Mouse (Mus musculus): ENCODE data around the gene Dusp2. TPM values are rescaled to one million over a fixed set of nuclear protein-coding genes. Genes with fewer than 3 reads are reported as not detected.

Dusp2 gene
- polyA plus RNA-seq, 1 experiment from 2014 or later, result 4.8 TPM

GRCm38 (mm10) chr2:127328090-127328851, 7.7 kb upstream of the Dusp2 start:
- H3K4me2 ChIP-seq, result no peak overlapping the region
- no peak overlapping the region for H3K9ac ChIP-seq
- H3K27me3 ChIP-seq, result peaks cover 10% of the 10 kb centered on the region; the same call in 1 of the 2 replicates
- H3K36me3 ChIP-seq (replicated peaks), result no peaks in the 10 kb centered on the region
- no peak overlapping the region for H3K27ac ChIP-seq
- H3K9me3 ChIP-seq, result no peaks in the 10 kb centered on the region
- 81% methylated on average over 12 of the region's 12 CpGs for WGBS
- H3K4me3 ChIP-seq (replicated peaks), result no peak overlapping the region
- H3K4me1 ChIP-seq, result no peaks in the 10 kb centered on the region
- ATAC-seq (ENCODE audit: low FRiP score), result no peak

DNA sequence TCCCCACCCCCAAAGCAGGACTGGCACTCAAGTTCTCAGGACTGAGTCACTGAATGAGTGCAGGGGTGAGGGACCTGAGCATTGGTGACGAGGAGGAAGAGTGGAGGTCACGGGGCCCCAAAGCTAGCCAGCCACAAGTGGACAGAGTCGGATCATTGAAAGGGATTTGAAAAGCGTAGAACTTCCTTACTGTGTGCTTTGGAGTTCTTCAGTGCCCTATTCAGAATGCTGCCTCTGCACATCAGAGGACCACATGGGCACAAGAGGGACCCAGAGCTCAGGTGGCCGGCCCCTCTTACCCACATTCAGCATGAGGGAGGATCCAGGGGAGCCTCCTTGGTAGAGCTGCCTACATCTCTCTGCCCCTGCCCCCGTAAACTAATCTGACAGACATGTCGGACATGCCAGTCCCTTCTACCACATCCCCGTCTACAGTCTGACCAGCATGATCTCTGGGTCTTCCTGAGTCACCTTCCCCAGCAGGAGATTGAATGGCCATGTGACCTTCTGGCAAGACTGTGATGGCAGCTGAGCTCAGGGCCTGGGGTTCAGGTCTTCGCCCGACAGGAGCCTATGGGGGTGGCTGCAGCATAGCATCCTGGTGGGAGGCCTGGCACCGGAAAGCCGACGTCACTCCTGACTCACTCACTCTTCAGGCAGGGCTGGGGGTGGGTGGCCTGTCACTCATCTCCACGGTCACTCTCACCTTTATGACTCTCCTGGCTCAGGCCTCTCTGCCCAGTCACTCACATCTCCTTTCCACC, 3.0 kb upstream of the Dusp2 start:
- Histone ChIP-seq H3K4me3 (replicated peaks) (no peak overlapping the region), H3K4me1 (peaks cover 11% of the 10 kb centered on the region), H3K9ac (no peak overlapping the region), H3K9me3 (no peaks in the 10 kb centered on the region), H3K36me3 (replicated peaks) (no peaks in the 10 kb centered on the region), H3K27ac (no peak overlapping the region), H3K4me2 (no peak overlapping the region), H3K27me3 (peaks cover 51% of the 10 kb centered on the region)
- ATAC-seq (ENCODE audit: low FRiP score), result no peak
- 78% methylated on average over 14 of the region's 14 CpGs for WGBS

DNA sequence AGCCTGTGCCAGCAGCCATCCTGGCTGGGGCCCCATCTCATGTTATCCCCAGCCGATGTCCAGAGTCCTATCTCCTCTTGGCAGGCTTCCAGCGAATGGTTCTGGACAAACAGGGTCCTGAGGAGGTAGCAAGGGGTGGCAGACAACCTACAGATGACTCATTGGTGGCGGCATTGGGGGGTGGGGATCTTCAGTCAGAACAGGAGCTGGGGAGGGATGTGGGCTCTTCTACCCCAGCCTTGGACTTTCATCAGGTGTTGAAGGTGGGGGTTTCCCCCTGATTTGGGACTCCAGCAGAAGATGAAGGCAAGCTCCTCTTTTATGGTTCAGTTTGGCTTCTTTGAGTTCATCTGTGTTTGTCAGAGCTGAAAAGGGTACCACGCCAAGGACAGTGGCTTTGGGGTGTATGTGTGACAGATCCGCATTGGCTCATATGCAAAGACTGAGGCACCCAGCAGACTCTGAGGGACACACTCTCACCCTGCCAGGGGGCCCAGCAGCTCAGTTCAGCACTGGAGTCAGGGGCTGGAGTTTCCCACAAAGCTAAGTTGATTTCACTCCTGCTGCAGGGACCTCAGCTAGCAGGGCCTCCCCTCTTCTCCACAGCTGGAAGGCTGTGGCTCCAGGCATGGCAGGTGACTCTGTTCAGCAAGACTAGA, 1.9 kb upstream of the Dusp2 start:
- no peaks in the 10 kb centered on the region for H3K9me3 ChIP-seq
- no peak overlapping the region for H3K9ac ChIP-seq
- 76% methylated on average over 5 of the region's 5 CpGs for WGBS
- H3K27ac ChIP-seq, result no peak overlapping the region
- H3K4me3 ChIP-seq (replicated peaks), result no peak overlapping the region
- H3K27me3 ChIP-seq, result peaks cover 55% of the 10 kb centered on the region
- peaks cover 11% of the 10 kb centered on the region for H3K4me1 ChIP-seq
- H3K36me3 ChIP-seq (replicated peaks), result no peaks in the 10 kb centered on the region
- ATAC-seq (ENCODE audit: low FRiP score), result no peak
- no peak overlapping the region for H3K4me2 ChIP-seq

GRCm38 (mm10) chr2:127335078-127335541, 849 bp upstream of the Dusp2 start:
- Histone ChIP-seq H3K36me3 (replicated peaks) (no peaks in the 10 kb centered on the region), H3K4me2 (no peak overlapping the region), H3K27ac (no peak overlapping the region), H3K9ac (no peak overlapping the region), H3K27me3 (peaks cover 58% of the 10 kb centered on the region), H3K9me3 (no peaks in the 10 kb centered on the region), H3K4me1 (peaks cover 11% of the 10 kb centered on the region), H3K4me3 (replicated peaks) (no peak overlapping the region)
- 51% methylated on average over 11 of the region's 11 CpGs for WGBS
- no peak for ATAC-seq (ENCODE audit: low FRiP score)

DNA sequence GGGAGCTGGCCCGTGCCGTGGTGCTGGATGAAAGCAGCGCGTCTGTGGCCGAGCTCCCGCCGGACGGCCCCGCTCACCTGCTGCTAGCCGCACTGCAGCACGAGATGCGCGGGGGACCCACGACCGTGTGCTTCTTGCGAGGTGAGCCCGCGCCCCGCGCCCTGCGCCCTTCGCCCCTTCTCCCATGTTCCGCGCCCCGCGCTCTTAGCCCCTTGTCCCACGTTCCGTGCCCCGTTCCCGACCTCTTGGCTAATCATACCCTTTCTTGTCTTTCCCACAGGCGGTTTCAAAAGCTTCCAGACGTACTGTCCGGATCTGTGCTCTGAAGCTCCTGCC, 506 bp downstream of the Dusp2 start:
- H3K4me2 ChIP-seq, result peak overlapping the region; percentile 88
- no peaks in the 10 kb centered on the region for H3K36me3 ChIP-seq (replicated peaks)
- H3K4me3 ChIP-seq (replicated peaks), result peak overlapping the region; percentile 51
- no peak overlapping the region; the same call in 1 of the 2 replicates for H3K27ac ChIP-seq
- H3K4me1 ChIP-seq, result peaks cover 11% of the 10 kb centered on the region
- no peaks in the 10 kb centered on the region for H3K9me3 ChIP-seq
- ATAC-seq (ENCODE audit: low FRiP score), result no peak; the same call in 1 of the 2 replicates
- H3K9ac ChIP-seq, result peak overlapping the region; percentile 59
- peaks cover 61% of the 10 kb centered on the region for H3K27me3 ChIP-seq
- WGBS, result 5% methylated on average over 23 of the region's 33 CpGs

- ATAC-seq (ENCODE audit: low FRiP score), result no peak
- Histone ChIP-seq H3K9ac (no peak overlapping the region), H3K4me3 (replicated peaks) (peak overlapping the region; percentile 51), H3K4me2 (peak overlapping the region; percentile 88), H3K4me1 (peaks cover 11% of the 10 kb centered on the region), H3K27ac (no peak overlapping the region), H3K27me3 (peaks cover 59% of the 10 kb centered on the region), H3K9me3 (no peaks in the 10 kb centered on the region), H3K36me3 (replicated peaks) (no peaks in the 10 kb centered on the region)
- WGBS, result 53% methylated on average over 5 of the region's 5 CpGs
Measured at GRCm38 (mm10) chr2:127336885-127337284, 926 bp downstream of the Dusp2 start.

DNA sequence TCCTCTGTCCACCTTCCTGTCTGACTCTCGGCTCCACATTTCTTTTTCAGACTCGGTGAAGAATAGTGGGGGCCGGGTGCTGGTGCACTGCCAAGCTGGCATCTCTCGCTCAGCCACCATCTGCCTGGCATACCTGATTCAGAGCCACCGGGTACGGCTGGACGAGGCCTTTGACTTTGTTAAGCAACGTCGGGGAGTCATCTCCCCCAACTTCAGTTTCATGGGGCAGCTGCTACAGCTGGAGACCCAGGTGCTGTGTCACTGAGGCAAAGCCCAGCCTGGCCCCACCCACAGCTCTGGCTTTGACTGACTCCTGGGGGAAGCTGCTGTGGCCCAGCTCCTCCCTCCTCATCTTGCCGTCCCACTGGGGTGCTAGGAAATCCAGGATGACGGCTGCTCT, 1.6 kb downstream of the Dusp2 start:
- H3K9ac ChIP-seq, result no peak overlapping the region

GRCm38 (mm10) chr2:127338012-127338411, 2.1 kb downstream of the Dusp2 start:
- Histone ChIP-seq H3K27ac (no peak overlapping the region), H3K27me3 (peaks cover 55% of the 10 kb centered on the region), H3K9me3 (no peaks in the 10 kb centered on the region), H3K4me1 (peaks cover 11% of the 10 kb centered on the region), H3K36me3 (replicated peaks) (no peaks in the 10 kb centered on the region), H3K4me2 (no peak overlapping the region), H3K4me3 (replicated peaks) (no peak overlapping the region), H3K9ac (no peak overlapping the region)
- no peak for ATAC-seq (ENCODE audit: low FRiP score)
- WGBS, result 83% methylated on average over 7 of the region's 7 CpGs

More for the DNA sequence above, 1.6 kb downstream of the Dusp2 start:
- Histone ChIP-seq H3K4me1 (peaks cover 11% of the 10 kb centered on the region), H3K27me3 (peaks cover 55% of the 10 kb centered on the region), H3K36me3 (replicated peaks) (no peaks in the 10 kb centered on the region), H3K9me3 (no peaks in the 10 kb centered on the region), H3K27ac (no peak overlapping the region), H3K4me3 (replicated peaks) (no peak overlapping the region), H3K4me2 (no peak overlapping the region)
- no peak for ATAC-seq (ENCODE audit: low FRiP score)
- WGBS, result 77% methylated on average over 11 of the region's 11 CpGs

DNA sequence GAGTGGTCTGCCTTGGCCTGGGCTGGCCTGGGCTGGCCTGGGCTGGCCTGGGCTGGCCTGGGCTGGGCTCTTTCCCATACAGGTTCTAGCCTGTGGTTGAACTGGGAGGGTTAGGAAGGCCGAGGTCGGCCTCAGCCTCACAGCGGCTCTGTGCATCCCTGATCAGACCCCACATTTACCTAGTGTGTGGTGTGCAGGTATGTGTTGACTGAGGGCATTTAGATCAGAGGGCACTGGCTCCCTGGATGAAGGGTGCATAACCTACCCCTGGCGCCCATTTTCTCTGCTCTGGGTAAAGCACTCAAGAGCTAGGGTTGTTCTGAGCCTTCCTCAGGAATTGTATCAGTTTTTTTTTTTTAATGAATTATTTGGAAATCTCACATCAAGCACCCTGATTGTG, 2.5 kb downstream of the Dusp2 start, which contains the start of gene Astl:
TSS of gene Astl (plus strand) at position 224 of the 400 bp plus-strand sequence.
- H3K9me3 ChIP-seq, result no peaks in the 10 kb centered on the region
- peaks cover 55% of the 10 kb centered on the region for H3K27me3 ChIP-seq
- no peak within 1 kb of the TSS for H3K27ac ChIP-seq
- no peak within 1 kb of the TSS for H3K9ac ChIP-seq
- no peaks in the 10 kb centered on the region for H3K36me3 ChIP-seq (replicated peaks)
- peaks cover 11% of the 10 kb centered on the region for H3K4me1 ChIP-seq
- WGBS, result 84% methylated on average over 4 of the region's 4 CpGs
- no peak within 1 kb of the TSS for H3K4me3 ChIP-seq (replicated peaks)
- ATAC-seq (ENCODE audit: low FRiP score), result no peak
- no peak within 1 kb of the TSS for H3K4me2 ChIP-seq

- H3K4me2 ChIP-seq, result no peak overlapping the region
- H3K27ac ChIP-seq, result no peak overlapping the region
- H3K9me3 ChIP-seq, result no peaks in the 10 kb centered on the region
- H3K9ac ChIP-seq, result no peak overlapping the region
- no peak for ATAC-seq (ENCODE audit: low FRiP score)
- 69% methylated on average over 4 of the region's 4 CpGs for WGBS
- no peaks in the 10 kb centered on the region for H3K36me3 ChIP-seq (replicated peaks)
- peaks cover 54% of the 10 kb centered on the region for H3K27me3 ChIP-seq
- no peak overlapping the region for H3K4me3 ChIP-seq (replicated peaks)
- H3K4me1 ChIP-seq, result peaks cover 11% of the 10 kb centered on the region
Measured at GRCm38 (mm10) chr2:127338833-127339232, 2.9 kb downstream of the Dusp2 start.

DNA sequence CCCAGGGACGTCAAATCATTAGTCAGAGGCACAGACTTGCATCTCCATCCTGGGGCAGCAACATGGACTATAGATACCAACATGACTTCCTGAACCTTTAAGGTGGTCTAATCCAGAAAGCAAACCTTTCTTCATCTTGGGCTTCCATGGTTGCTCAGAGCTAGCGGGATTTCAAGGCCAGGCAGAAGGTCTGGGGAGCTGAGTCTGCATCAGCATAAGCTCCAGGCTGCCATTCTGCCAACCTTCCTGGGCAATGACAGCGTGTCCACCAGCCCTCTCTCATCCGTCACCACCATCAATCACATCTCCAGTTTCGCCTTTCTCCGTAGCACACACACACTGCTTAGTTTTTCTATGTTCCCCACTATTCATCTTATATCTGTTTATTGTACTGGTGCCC, 3.3 kb downstream of the Dusp2 start:
- Histone ChIP-seq H3K36me3 (replicated peaks) (no peaks in the 10 kb centered on the region), H3K27me3 (peaks cover 50% of the 10 kb centered on the region), H3K9ac (no peak overlapping the region), H3K9me3 (no peaks in the 10 kb centered on the region), H3K4me3 (replicated peaks) (no peak overlapping the region), H3K4me2 (no peak overlapping the region), H3K4me1 (peaks cover 11% of the 10 kb centered on the region), H3K27ac (no peak overlapping the region)
- 77% methylated on average over 6 of the region's 6 CpGs for WGBS
- ATAC-seq (ENCODE audit: low FRiP score), result no peak

- no peak for ATAC-seq (ENCODE audit: low FRiP score)
- Histone ChIP-seq H3K9ac (no peak overlapping the region), H3K27me3 (peaks cover 31% of the 10 kb centered on the region), H3K4me2 (no peak overlapping the region), H3K9me3 (no peaks in the 10 kb centered on the region), H3K4me1 (peaks cover 6% of the 10 kb centered on the region; the same call in 1 of the 2 replicates), H3K36me3 (replicated peaks) (no peaks in the 10 kb centered on the region), H3K4me3 (replicated peaks) (no peak overlapping the region), H3K27ac (no peak overlapping the region)
- 15% methylated on average over 3 of the region's 3 CpGs for WGBS
Measured at GRCm38 (mm10) chr2:127341159-127341558, 5.2 kb downstream of the Dusp2 start.

Data from forebrain, embryonic 12.5 days (tissue).